Mouse (Mus musculus) urinary bladder, postnatal 14 days (tissue): ENCODE measurements around the gene Tdp2.

Experiments
- DNase-seq: peaks from one replicate; pipeline ENCODE4 v3.0.0; 2021; ENCODE audit warnings: low spot score

Tdp2 gene

GRCm38 (mm10) chr13:24831353-24832130 lies at the start of gene Tdp2, which contains the start of gene Acot13:
Tdp2 (plus strand) TSS chr13:24831679.
Acot13 (minus strand) TSS chr13:24831540.
- peak; percentile 95 for DNase-seq

- peak; percentile 64 for DNase-seq
Measured at GRCm38 (mm10) chr13:24781916-24782315, 49.6 kb upstream of the Tdp2 start.

- no peak for DNase-seq
Measured at GRCm38 (mm10) chr13:24786014-24786490, 45.4 kb upstream of the Tdp2 start.

- no peak for DNase-seq
Measured at GRCm38 (mm10) chr13:24787477-24787876, 44.0 kb upstream of the Tdp2 start.

- peak; percentile 20 for DNase-seq
Measured at GRCm38 (mm10) chr13:24791349-24791748, 40.1 kb upstream of the Tdp2 start.

DNA sequence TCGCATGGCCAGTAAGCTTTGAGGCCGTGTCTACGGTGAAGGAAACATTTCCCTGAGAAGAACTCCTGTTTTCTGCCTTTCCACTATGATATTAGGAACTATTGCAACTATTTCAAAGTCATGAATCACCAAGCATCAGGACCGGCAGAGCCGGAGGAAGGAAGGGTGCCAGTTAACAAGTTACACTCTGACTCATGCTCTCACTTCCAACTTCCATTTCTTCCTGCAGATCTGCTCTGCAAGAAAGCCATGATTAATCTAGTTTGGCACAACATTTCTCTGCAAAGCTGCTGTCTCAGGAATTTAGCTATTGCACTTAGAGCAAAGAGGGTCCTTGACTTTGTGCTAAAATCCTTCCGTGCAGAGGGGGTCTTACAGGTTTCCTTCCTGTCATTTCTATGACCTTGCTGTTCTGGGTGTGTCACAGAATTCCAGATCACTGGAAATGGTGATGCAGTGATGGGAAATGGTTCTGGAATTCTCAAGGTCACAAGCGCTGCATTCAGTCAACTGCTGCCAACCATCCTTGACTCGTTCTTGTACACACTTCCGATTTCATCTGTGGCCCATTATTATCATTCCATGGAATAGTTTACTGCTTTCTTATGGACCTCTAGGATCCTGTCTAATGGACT lies 39.0 kb upstream of the Tdp2 start:
- peak; percentile 15 for DNase-seq

DNA sequence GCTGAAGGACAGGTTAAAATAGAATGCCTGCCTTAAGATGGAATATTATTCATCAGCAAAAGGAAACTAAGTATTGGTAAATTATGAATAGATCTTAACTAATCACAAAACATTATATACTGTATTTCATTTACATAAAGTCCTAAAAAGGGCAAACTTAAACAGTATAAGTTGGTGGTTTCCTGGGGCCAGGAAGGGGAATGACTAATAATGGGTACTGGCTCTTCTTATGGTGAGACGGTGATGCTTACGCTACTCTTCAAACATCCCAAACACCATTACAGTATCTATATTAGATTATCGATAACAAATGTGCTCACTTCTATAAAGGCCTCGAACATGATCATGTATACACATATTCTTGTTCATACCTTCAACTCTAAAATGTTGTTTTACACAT lies 32.8 kb upstream of the Tdp2 start:
- no peak for DNase-seq

DNA sequence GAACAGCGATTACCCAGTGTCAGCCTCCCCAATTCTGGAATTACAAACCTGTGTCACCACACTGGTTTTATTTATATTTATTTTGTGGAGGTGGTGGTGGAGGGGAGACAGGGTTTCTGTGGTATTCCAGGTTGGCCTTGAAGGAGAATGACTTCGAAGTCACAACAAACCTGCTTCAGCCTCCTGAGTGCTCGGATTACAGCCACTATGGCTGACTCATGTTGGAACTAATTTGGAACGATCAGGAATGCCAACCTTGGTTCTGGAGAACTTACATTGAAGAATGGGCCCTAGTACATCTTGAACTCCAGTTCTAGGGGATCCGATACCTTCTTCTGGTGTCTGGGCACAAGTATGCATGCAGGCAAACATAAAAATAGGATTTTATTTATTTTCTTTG lies 32.1 kb upstream of the Tdp2 start:
- DNase-seq: no peak

- peak; percentile 30 for DNase-seq
Measured at GRCm38 (mm10) chr13:24799925-24800673, 31.4 kb upstream of the Tdp2 start.

DNA sequence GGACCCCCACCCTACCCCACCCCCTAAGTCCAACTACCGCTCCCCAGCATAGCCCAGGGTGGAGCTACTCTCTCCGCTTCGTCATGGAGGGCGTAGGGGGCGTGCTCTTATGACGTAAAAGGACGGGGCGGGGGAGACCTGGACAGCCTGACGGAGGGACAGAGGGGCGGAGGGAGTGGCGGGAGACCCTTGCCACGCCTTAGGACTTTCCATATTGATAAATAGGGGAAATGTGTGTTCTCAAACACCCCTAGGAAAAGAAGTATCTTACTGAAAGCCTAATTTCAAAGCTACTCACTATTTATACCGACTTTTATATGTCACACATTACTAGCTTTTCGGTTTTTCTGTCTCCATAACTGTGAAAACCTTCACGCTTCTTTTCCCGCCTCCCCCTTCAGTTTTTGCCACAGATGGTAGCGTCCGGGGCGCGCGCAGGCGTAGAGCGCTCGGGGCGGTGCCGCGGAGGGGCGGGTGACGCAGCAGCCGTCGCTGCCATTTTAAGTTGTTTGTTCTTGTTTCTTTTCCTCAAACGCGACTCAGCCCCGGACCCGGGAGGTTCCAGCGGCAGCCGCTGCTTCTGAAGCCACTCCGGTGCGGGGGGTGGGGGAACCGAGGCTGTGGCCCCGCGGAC lies 30.7 kb upstream of the Tdp2 start:
- peak; percentile 98 for DNase-seq

GRCm38 (mm10) chr13:24801308-24801921 lies 30.1 kb upstream of the Tdp2 start, which contains the start of gene BC005537:
BC005537 (plus strand) TSS chr13:24801657.
- peak; percentile 43 for DNase-seq

GRCm38 (mm10) chr13:24802131-24802691 lies 29.3 kb upstream of the Tdp2 start:
- peak; percentile 18 for DNase-seq

DNA sequence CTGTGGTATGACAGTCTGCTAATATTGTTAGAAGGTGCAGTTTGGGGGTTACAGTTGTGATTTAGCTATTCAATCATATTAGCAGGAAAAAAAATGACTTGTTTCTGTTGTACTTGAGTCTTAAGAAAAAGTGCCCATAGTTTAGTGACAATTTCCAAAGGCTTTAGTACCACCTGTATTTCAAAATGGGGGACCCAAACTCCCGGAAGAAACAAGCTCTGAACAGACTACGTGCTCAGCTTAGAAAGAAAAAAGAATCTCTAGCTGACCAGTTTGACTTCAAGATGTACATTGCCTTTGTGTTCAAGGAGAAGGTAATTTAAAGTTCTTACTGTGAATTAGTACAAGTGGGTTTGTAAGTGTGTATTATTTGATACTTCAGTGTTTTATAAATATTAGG lies 28.3 kb upstream of the Tdp2 start:
- DNase-seq: no peak

DNA sequence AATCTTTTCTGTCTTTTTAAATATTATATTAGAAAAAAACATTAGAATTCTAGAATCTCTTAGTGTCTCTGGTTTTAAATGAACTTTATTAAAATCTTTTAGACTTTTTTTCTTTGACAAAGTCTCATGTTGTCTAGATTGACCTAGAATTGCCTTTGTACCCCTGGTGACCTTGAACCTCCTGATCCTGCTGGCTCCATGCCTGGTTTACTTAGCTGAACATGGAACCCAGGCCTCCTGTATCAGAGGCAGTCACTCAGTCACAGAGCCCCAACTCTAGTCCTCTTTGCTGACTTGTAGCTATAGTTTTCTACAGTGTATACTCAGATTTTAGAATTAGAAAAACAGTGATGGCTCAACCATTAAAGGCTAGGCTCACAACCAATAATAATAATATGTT lies 25.4 kb upstream of the Tdp2 start:
- no peak for DNase-seq

- no peak for DNase-seq
Measured at GRCm38 (mm10) chr13:24812521-24812920, 19.0 kb upstream of the Tdp2 start.

DNA sequence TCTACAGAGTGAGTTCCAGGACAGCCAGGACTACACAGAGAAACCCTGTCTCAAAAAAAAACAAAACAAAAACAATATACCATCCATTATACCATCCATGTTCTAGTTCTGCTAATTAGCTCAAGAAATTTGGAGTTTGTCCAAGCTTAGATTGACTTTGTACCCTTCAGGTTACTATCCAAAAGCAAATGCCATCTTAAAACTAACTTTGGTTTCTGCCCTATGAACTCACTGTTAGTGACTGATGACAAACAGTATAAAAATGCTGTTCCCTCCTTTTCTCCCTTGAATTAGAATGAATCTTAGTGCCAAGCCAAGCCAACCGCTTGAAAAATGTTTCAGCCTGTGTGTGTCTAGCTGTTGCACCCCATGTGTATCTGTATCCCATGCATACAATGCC lies 16.9 kb upstream of the Tdp2 start:
- DNase-seq: no peak

GRCm38 (mm10) chr13:24816125-24817092 lies 15.1 kb upstream of the Tdp2 start:
- DNase-seq: no peak

DNA sequence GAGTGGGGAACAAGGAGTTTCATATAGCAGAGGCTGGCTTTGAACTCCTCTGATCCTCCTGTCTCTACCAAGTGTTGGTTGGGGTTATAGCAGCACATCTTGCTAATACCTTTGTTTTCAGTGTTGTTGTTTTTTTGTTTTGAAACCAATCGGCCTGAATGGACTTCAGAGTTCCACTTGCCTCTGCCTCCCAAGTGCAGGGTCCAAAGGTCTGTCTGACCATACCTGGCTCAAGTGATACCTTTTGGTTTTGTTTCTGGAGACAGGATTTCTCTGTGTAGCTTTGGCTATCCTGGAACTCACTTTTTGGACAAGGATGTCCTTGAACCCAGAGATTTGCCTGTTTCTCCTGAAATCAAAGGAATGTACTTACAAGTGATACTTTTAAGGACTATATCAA lies 11.5 kb upstream of the Tdp2 start:
- DNase-seq: no peak

GRCm38 (mm10) chr13:24822663-24823343 lies 8.7 kb upstream of the Tdp2 start:
- DNase-seq: no peak

- no peak for DNase-seq
Measured at GRCm38 (mm10) chr13:24824647-24825046, 6.8 kb upstream of the Tdp2 start.
